Mouse (Mus musculus): Measurements from ENCODE around the gene Dctn3. TPM values are rescaled to one million over a fixed set of nuclear protein-coding genes. Genes with fewer than 3 reads are reported as not detected.
A peak's percentile ranks its signal among the peaks of the same experiment; 100 is the strongest.

Dctn3 gene
- total and polyA plus RNA-seq, 3 experiments, result 57.7 to 64.6 TPM; not detected in 1

DNA sequence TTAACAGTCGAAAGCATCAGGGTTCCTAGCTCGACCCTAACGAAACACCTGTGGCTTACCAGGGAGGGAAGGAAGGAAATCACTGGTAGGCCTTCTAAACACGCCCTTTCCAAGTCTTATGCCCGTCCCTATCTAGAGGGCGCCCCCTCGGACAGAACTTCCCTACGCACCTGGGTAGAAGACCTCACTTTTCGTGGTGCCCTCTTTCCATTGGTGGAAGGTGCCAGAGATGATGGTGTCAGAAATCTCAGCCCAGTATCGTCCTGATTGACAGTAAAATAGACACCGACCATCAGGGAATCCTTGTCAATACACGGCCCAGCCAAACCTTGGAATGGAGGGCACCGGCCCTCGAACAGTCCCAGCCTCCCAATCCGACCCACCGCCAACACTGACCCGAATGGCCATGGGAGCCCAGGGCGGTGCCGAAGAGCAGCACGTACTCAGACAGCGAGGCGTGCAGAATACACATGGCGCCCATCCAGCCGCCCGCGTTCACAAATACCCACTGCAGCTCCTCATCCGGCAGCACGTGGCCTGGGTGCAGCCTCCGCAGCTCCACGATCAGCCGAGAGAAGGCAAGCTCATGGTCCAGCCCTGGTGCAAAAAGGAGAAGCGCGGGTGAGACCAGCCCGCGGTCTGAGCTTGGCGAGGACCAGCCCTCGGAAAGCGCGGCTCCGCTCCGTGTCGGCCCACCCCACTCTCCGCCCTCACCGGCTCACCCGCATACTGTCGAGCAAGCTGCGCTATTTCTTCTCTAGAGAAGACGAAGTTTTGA, 17.6 kb upstream of the Dctn3 start:
- no peak for TF ChIP-seq ELF1 (IDR thresholded peaks at IDR 0.05; ENCODE audit: low read depth, low read length)
- no peak for TF ChIP-seq MEF2A (IDR thresholded peaks at IDR 0.05; ENCODE audit: extremely low read depth, insufficient replicate concordance, low read depth, low read length, poor library complexity, severe bottlenecking)
- TF ChIP-seq MAZ (IDR thresholded peaks at IDR 0.05; ENCODE audit: low read depth, low read length), result 0 out of 2 replicates have a peak, but pooled peaks have one; percentile 29
- TF ChIP-seq MYB (IDR thresholded peaks at IDR 0.05; ENCODE audit: low read depth, low read length), result no peak
- no peak for TF ChIP-seq ZMIZ1 (IDR thresholded peaks at IDR 0.05; ENCODE audit: low read depth, low read length)
- TF ChIP-seq TBP (IDR thresholded peaks at IDR 0.05; ENCODE audit: low read depth, low read length), result no peak
- peak in 2 of 3 experiments; percentile 19 to 29; a peak in 3 of 6 replicates for TF ChIP-seq CTCF (IDR thresholded peaks at IDR 0.05 in 2 of 3, conservative IDR thresholded peaks at IDR 0.05 in 1 of 3; ENCODE audit: control insufficient read depth in 1 of 3, insufficient read depth in 1 of 3, low read depth in 2 of 3, low read length in 3 of 3, poor library complexity in 1 of 3, severe bottlenecking in 1 of 3)
- no peak for TF ChIP-seq TCF12 (IDR thresholded peaks at IDR 0.05; ENCODE audit: low read depth, low read length)
- TF ChIP-seq JUND (IDR thresholded peaks at IDR 0.05; ENCODE audit: low read depth, low read length), result no peak
- no peak for TF ChIP-seq NRF1 (IDR thresholded peaks at IDR 0.05; ENCODE audit: insufficient read depth, low read depth, low read length, poor library complexity, severe bottlenecking)
- TF ChIP-seq ZNF384 (IDR thresholded peaks at IDR 0.05; ENCODE audit: low read depth, low read length), result 0 out of 2 replicates have a peak, but pooled peaks have one; percentile 5
- no peak for TF ChIP-seq UBTF (IDR thresholded peaks at IDR 0.05; ENCODE audit: borderline replicate concordance, insufficient read depth, low read depth, low read length)
- TF ChIP-seq RCOR1 (IDR thresholded peaks at IDR 0.05; ENCODE audit: low read depth, low read length), result peak; percentile 44; the same call in 1 of the 2 replicates
- TF ChIP-seq POLR2AphosphoS5 (IDR thresholded peaks at IDR 0.05; ENCODE audit: borderline replicate concordance, low read depth, low read length), result no peak
- TF ChIP-seq SIN3A (IDR thresholded peaks at IDR 0.05; ENCODE audit: low read length), result peak; percentile 32
- TF ChIP-seq MXI1 (IDR thresholded peaks at IDR 0.05; ENCODE audit: low read depth, low read length), result peak; percentile 94
- no peak for TF ChIP-seq TAL1 (IDR thresholded peaks at IDR 0.05; ENCODE audit: low read length)
- peak; percentile 80 for TF ChIP-seq MYC (IDR thresholded peaks at IDR 0.05; ENCODE audit: low read depth, low read length)
- TF ChIP-seq MAFK (IDR thresholded peaks at IDR 0.05; ENCODE audit: borderline replicate concordance, low read depth, low read length), result no peak
- no peak for TF ChIP-seq ETS1 (IDR thresholded peaks at IDR 0.05; ENCODE audit: low read depth, low read length)
- TF ChIP-seq ZC3H11A (IDR thresholded peaks at IDR 0.05; ENCODE audit: low read depth, low read length), result no peak
- no peak for TF ChIP-seq ZKSCAN1 (IDR thresholded peaks at IDR 0.05; ENCODE audit: low read depth, low read length)
- TF ChIP-seq RAD21 (IDR thresholded peaks at IDR 0.05; ENCODE audit: low read depth, low read length), result no peak
- TF ChIP-seq USF1 (IDR thresholded peaks at IDR 0.05; ENCODE audit: low read depth, low read length), result peak; percentile 66
- TF ChIP-seq GATA1 (IDR thresholded peaks at IDR 0.05; ENCODE audit: low read depth, low read length), result no peak
- TF ChIP-seq POLR2AphosphoS2 (IDR thresholded peaks at IDR 0.05; ENCODE audit: low read length), result no peak
- peak; percentile 88 for TF ChIP-seq MAX (IDR thresholded peaks at IDR 0.05; ENCODE audit: low read length)
- TF ChIP-seq POLR2A (IDR thresholded peaks at IDR 0.05; ENCODE audit: control insufficient read depth in 1 of 2, insufficient read depth in 1 of 2, low read depth in 1 of 2, low read length in 2 of 2, poor library complexity in 1 of 2), result no peak; a peak in 1 of 4 replicates
- H3K36me3 ChIP-seq (ENCODE audit: control insufficient read depth in 1 of 2, insufficient read depth in 2 of 2, low read length in 2 of 2), result peaks cover 0 to 27% of the 10 kb centered on the region in 2 experiments; a peak in 2 of 4 replicates
- H3K9me3 ChIP-seq (replicated peaks; ENCODE audit: insufficient read depth, low read length), result no peaks in the 10 kb centered on the region
- H3K9ac ChIP-seq (ENCODE audit: control insufficient read depth, low read depth, low read length, poor library complexity, severe bottlenecking), result peak overlapping the region; percentile 75
- peaks cover 15% of the 10 kb centered on the region for H3K79me2 ChIP-seq (ENCODE audit: control insufficient read depth, insufficient read depth, low read length, poor library complexity)
- H3K4me3 ChIP-seq (ENCODE audit: control insufficient read depth in 1 of 2, insufficient read depth in 1 of 2, low read depth in 2 of 2, low read length in 2 of 2), result peak overlapping the region; percentile 67 to 68
- peak; percentile 65 for DNase-seq (ENCODE audit: low read depth, low spot score)
- H3K27ac ChIP-seq (ENCODE audit: control insufficient read depth, low read depth, low read length), result peak overlapping the region; percentile 51
- H3K4me1 ChIP-seq (ENCODE audit: control insufficient read depth in 1 of 2, insufficient read depth in 2 of 2, low read length in 2 of 2), result peaks cover 2 to 29% of the 10 kb centered on the region in 2 experiments
- H3K27me3 ChIP-seq (ENCODE audit: control insufficient read depth in 1 of 2, insufficient read depth in 2 of 2, low read length in 2 of 2), result no peaks in the 10 kb centered on the region
